Mouse (Mus musculus) CH12.LX (cell line): ENCODE results near the gene Smg9.

Experiments
- CTCF ChIP-seq, 2 experiments: IDR thresholded peaks in 1 of 2; conservative IDR thresholded peaks in 1 of 2; 2 replicates each; pipeline ENCODE4 v1.5.1; 2011 to 2012; ENCODE audit warnings: low read depth in 2 of 2, low read length in 2 of 2, improper control_type of control experiment in 1 of 2, inconsistent platforms in 1 of 2, mild to moderate bottlenecking in 1 of 2, moderate library complexity in 1 of 2
- POLR2AphosphoS2 ChIP-seq: IDR thresholded peaks from 2 replicates; pipeline ENCODE4 v1.6.1; 2011; ENCODE audit warnings: low read depth, low read length, improper control_type of control experiment
- SIN3A ChIP-seq: IDR thresholded peaks from 2 replicates; pipeline ENCODE4 v1.6.1; 2012; ENCODE audit warnings: low read length, improper control_type of control experiment, inconsistent platforms

DNA sequence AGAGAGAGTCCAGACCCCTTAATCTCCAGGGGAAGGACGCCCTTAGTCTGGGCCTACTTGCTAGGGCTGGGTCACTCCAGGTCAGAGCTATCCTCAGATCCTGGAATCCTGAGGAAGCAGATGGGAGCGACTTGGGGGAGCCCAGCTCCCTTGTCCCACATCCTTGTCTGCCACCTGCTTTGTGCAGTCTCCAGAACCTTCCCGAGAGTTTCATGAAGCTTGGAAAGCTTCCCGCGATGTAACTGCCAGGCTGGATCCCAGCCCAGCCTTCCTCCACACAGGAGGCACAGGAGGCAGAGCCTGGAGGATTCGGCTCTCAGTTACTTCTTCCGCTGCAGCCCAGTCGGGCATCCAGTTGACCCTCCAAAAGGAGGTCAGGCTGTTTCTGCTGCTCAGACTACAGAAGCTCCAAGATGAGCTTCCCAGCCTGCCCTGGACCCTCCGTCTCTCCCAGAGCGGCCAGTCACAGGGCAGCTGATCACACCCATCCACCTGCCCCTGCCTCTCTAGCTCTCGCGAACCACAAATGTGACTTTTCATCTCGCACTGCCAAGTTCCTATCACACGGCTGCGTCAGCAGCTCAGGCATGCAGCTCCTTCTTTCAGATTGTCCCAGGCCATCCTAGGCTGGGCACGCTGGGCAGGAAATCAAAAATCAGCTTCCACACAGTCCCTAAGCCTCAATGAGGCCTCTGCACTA lies 30.1 kb downstream of the Smg9 start:
- TF ChIP-seq POLR2AphosphoS2 (no peak), SIN3A (no peak), CTCF (conservative IDR thresholded peaks at IDR 0.05 in 1 of 2, IDR thresholded peaks at IDR 0.05 in 1 of 2; ENCODE audit: low read depth in 2 of 2, low read length in 2 of 2) (no peak)
